Comparison of ENCODE assay signal across 10 mouse cellular contexts in the genomic region with DNA sequence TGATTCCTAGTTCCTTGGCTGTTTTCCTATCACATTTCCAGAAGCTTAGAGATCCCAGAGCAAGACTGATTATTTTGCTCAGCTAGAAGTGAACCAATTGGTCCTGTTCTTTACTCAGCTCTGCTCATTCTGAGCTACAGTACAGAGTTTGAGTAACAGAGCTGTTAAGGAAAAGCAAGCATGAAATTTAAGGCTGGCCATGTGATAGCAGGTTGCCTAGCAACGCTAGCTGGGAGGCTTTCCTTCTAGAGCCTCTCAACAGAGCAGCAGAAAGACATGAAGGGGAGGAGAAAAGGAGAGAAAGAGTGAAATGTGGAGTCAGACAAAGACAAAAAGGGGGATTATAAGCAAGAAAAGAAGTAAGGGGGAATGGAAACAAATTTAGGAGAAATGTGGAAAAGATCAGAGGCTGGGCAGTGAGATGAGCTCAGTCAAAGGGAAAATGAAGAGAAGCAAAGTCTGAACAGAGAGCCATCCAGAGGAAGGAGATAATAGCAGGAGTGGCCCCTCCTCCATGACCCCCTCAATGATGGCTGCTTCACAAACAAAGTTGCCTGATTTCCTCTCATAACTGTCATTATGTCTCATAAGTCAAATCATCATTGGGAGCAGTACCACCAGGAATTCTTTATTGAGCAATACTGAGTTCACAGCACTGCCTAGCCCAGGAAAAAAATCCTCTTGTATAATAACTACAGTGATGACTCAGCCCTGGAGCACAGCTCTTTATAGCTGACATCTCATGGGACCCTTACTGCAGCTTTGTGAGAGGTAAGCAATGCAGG. TPM values are rescaled to one million over a fixed set of nuclear protein-coding genes. Genes with fewer than 3 reads are reported as not detected.
DNase-seq lines count a peak whose midpoint lies in the region; ATAC-seq and TF ChIP-seq lines count a peak whose summit lies in the region.
"Had no signal": no experiment of that assay in that cellular context is flagged by ENCODE, and none has a peak within 500 bp of the region (broad histone marks: within the 10 kb centered on the region; RNA-seq: fewer than 3 reads in every experiment).

No protein-coding gene starts in this region.

- H3K27me3 ChIP-seq in lung, postnatal 0 days (replicated peaks; ENCODE audit: insufficient read depth, low read length): no peaks in the 10 kb centered on the region

- TF ChIP-seq EP300 in lung, postnatal 0 days (IDR thresholded peaks at IDR 0.05): no peak

- peak; percentile 9 for DNase-seq in lung, postnatal 0 days (ENCODE audit: low spot score)
- no peak for DNase-seq in lung, adult 2 months
- peak; percentile 8 to 9 for DNase-seq in frontal cortex, postnatal 14 days (ENCODE audit: low spot score in 2 of 2)
- DNase-seq in mesoderm, embryonic 11.5 days (ENCODE audit: low read depth, low spot score): peak; percentile 41
- peak; percentile 63 for DNase-seq in telencephalon, adult 2 months (ENCODE audit: low read depth, low spot score)
- DNase-seq in adrenal gland, adult (ENCODE audit: inconsistent age in 2 of 2, low spot score in 1 of 2): no peak
- no peak for DNase-seq in thymus, postnatal 25 days
- DNase-seq: lung, postnatal 14 days had no signal

- no peaks in the 10 kb centered on the region for H3K4me1 ChIP-seq in lung, postnatal 0 days (ENCODE audit: insufficient read depth, low read depth, low read length)
- H3K4me1 ChIP-seq in lung, adult 2 months (ENCODE audit: control insufficient read depth, insufficient read depth, low read length): no peaks in the 10 kb centered on the region

- no peaks in the 10 kb centered on the region for H3K36me3 ChIP-seq in lung, postnatal 0 days (ENCODE audit: insufficient read depth, low read length)

- H3K9ac ChIP-seq in lung, postnatal 0 days (replicated peaks; ENCODE audit: low read depth): no peak overlapping the region

- H3K27ac ChIP-seq in lung, postnatal 0 days (ENCODE audit: low read length): no peak overlapping the region
- H3K27ac ChIP-seq: stomach, postnatal 0 days had no signal

- H3K4me2 ChIP-seq in lung, postnatal 0 days (replicated peaks; ENCODE audit: low read depth, low read length): no peak overlapping the region

- TF ChIP-seq CTCF in lung, postnatal 0 days (IDR thresholded peaks at IDR 0.05): no peak
- no peak for TF ChIP-seq CTCF in lung, adult 2 months (IDR thresholded peaks at IDR 0.05; ENCODE audit: insufficient read depth, low read length)

- WGBS in lung, postnatal 0 days: 36% methylated on average over 1 of the region's 1 CpGs
- WGBS in lung, adult 2 months: 24% methylated on average over 1 of the region's 1 CpGs

- TF ChIP-seq POLR2A in lung, adult 2 months (IDR thresholded peaks at IDR 0.05; ENCODE audit: borderline replicate concordance, extremely low read depth, low read depth, low read length): no peak

- ATAC-seq in lung, postnatal 0 days: no peak
- ATAC-seq in inflammation-experienced regulatory T-cells, adult 6 months: no peak

- H3K4me3 ChIP-seq in lung, postnatal 0 days (ENCODE audit: low read depth, low read length): no peak overlapping the region
- H3K4me3 ChIP-seq in lung, adult 2 months (replicated peaks; ENCODE audit: extremely low read depth, low read depth, low read length): no peak overlapping the region

- no peaks in the 10 kb centered on the region for H3K9me3 ChIP-seq in lung, postnatal 0 days (ENCODE audit: low read length)

RNA-seq across cellular contexts. Expression of a gene that starts 36.0 kb away (rescaled TPM):
- polyA plus RNA-seq in lung, postnatal 0 days (2015; fragmentation: Nextera tagmentation; extraction: Ambion mirVana): 0.11 and 0.16 TPM in 2 replicates
- 0.37 TPM in 2 replicates for polyA plus RNA-seq in lung, adult 2 months (2012; rRNA removed)
- polyA plus RNA-seq in inflammation-experienced regulatory T-cells, adult 6 months (2017; shearing (Covaris generic)): not detected

Comparison
In these comparisons a context has a peak if more than half of its experiments do, and no peak if none do; other contexts are left out.
1. DNase-seq: peak in lung, postnatal 0 days (single experiment), frontal cortex, postnatal 14 days (2 of 2), mesoderm, embryonic 11.5 days (single experiment) and telencephalon, adult 2 months (single experiment); none in lung, adult 2 months (single experiment), adrenal gland, adult (0 of 2) and thymus, postnatal 25 days (single experiment).